ENCODE assay signal across 9 mouse cellular contexts in the genomic region with DNA sequence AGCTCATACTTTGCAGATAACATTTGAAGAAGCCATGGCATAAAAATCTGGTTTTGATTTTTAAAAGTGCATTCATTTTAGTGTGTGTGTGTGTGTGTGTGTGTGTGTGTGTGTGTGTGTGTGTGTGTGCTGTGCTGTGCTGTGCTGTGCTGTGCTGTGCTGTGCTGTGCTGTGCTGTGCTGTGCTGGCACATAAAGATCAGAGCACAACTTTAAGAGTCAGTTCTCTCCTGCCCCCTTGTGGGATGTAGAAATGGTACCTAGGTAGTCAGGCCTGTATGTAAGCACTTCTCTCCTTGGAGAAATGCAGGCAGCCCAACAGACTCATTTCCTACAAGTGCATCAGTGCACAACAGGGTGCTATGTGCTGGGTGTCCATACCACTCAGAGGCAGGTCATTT.
A peak's percentile ranks its signal among the peaks of the same experiment; 100 is the strongest.
DNase-seq lines count a peak whose midpoint lies in the region; ATAC-seq and TF ChIP-seq lines count a peak whose summit lies in the region.
"Had no signal": no experiment of that assay in that cellular context is flagged by ENCODE, and none has a peak within 500 bp of the region (broad histone marks: within the 10 kb centered on the region; RNA-seq: fewer than 3 reads in every experiment).

No protein-coding gene starts in this region.

- H3K9ac ChIP-seq in forebrain, embryonic 16.5 days (replicated peaks; ENCODE audit: low read depth, low read length) = no peak overlapping the region
- H3K9ac ChIP-seq in kidney, embryonic 15.5 days = no peak overlapping the region
- no peak overlapping the region for H3K9ac ChIP-seq in limb, embryonic 12.5 days (replicated peaks)

- no peak overlapping the region for H3K4me3 ChIP-seq in kidney, adult 2 months (ENCODE audit: insufficient read depth, low read depth, low read length)
- no peak overlapping the region for H3K4me3 ChIP-seq in forebrain, embryonic 16.5 days (replicated peaks; ENCODE audit: low read length)
- H3K4me3 ChIP-seq in kidney, embryonic 15.5 days (replicated peaks) = no peak overlapping the region
- H3K4me3 ChIP-seq in limb, embryonic 12.5 days (replicated peaks) = no peak overlapping the region

- no peaks in the 10 kb centered on the region for H3K36me3 ChIP-seq in kidney, adult 2 months (ENCODE audit: control insufficient read depth, insufficient read depth, low read length)
- H3K36me3 ChIP-seq in forebrain, embryonic 16.5 days (ENCODE audit: control insufficient read depth, insufficient read depth) = no peaks in the 10 kb centered on the region
- no peaks in the 10 kb centered on the region for H3K36me3 ChIP-seq in kidney, embryonic 15.5 days
- H3K36me3 ChIP-seq in limb, embryonic 12.5 days = no peaks in the 10 kb centered on the region

- no peak overlapping the region for H3K27ac ChIP-seq in kidney, adult 2 months (ENCODE audit: insufficient read depth, low read depth, low read length)
- H3K27ac ChIP-seq in forebrain, embryonic 16.5 days (ENCODE audit: low read length) = no peak overlapping the region
- H3K27ac ChIP-seq in kidney, embryonic 15.5 days = no peak overlapping the region
- no peak overlapping the region for H3K27ac ChIP-seq in limb, embryonic 12.5 days
- H3K27ac ChIP-seq: macrophage had no signal

- TF ChIP-seq CTCF in kidney, adult 2 months (conservative IDR thresholded peaks at IDR 0.05; ENCODE audit: insufficient read depth, insufficient read length, low read depth, low read length) = peak; percentile 47

- peak; percentile 96 for ATAC-seq in forebrain, embryonic 16.5 days
- peak; percentile 77 for ATAC-seq in kidney, embryonic 15.5 days (replicated peaks; ENCODE audit: low FRiP score)
- ATAC-seq in limb, embryonic 12.5 days (ENCODE audit: insufficient number of reproducible peaks, insufficient read depth, low FRiP score, low TSS enrichment, low read depth) = peak; percentile 57; the same call in 1 of the 2 replicates

- H3K9me3 ChIP-seq in forebrain, embryonic 16.5 days (ENCODE audit: control insufficient read depth, low read length) = no peaks in the 10 kb centered on the region
- no peaks in the 10 kb centered on the region for H3K9me3 ChIP-seq in kidney, embryonic 15.5 days (replicated peaks)
- H3K9me3 ChIP-seq in limb, embryonic 12.5 days = no peaks in the 10 kb centered on the region

- H3K27me3 ChIP-seq in kidney, adult 2 months (replicated peaks; ENCODE audit: control insufficient read depth, insufficient read depth, low read length) = no peaks in the 10 kb centered on the region
- H3K27me3 ChIP-seq in forebrain, embryonic 16.5 days (replicated peaks; ENCODE audit: control insufficient read depth, insufficient read depth, low read length) = no peaks in the 10 kb centered on the region
- no peaks in the 10 kb centered on the region for H3K27me3 ChIP-seq in kidney, embryonic 15.5 days
- peaks cover 3% of the 10 kb centered on the region; the same call in 1 of the 2 replicates for H3K27me3 ChIP-seq in limb, embryonic 12.5 days

- H3K4me2 ChIP-seq in forebrain, embryonic 16.5 days (ENCODE audit: low read length) = no peak overlapping the region
- no peak overlapping the region for H3K4me2 ChIP-seq in kidney, embryonic 15.5 days
- no peak overlapping the region for H3K4me2 ChIP-seq in limb, embryonic 12.5 days

- DNase-seq in kidney, adult 2 months = peak; percentile 61
- no peak for DNase-seq in kidney, adult 18-20 months
- peak; percentile 61 for DNase-seq in cerebellum, adult 11 months
- peak; percentile 72 for DNase-seq in right cerebral cortex, adult 18-20 months
- DNase-seq in thymus, postnatal 4 days = no peak

- no peak for TF ChIP-seq POLR2A in kidney, adult 2 months (IDR thresholded peaks at IDR 0.05; ENCODE audit: low read depth, low read length)

- H3K4me1 ChIP-seq in kidney, adult 2 months (ENCODE audit: control insufficient read depth, insufficient read depth, low read length) = no peaks in the 10 kb centered on the region
- no peaks in the 10 kb centered on the region for H3K4me1 ChIP-seq in forebrain, embryonic 16.5 days (replicated peaks; ENCODE audit: control insufficient read depth, insufficient read depth, low read length)
- no peaks in the 10 kb centered on the region for H3K4me1 ChIP-seq in kidney, embryonic 15.5 days
- H3K4me1 ChIP-seq in limb, embryonic 12.5 days (replicated peaks) = peaks cover 9% of the 10 kb centered on the region; the same call in 1 of the 2 replicates

Comparison
In these comparisons a context has a peak if more than half of its experiments do, and no peak if none do; other contexts are left out.
1. DNase-seq: peak in kidney, adult 2 months (single experiment), cerebellum, adult 11 months (single experiment) and right cerebral cortex, adult 18-20 months (single experiment); none in kidney, adult 18-20 months (single experiment) and thymus, postnatal 4 days (single experiment).
2. Peak in every context shown above with its lines, with median percentiles within 50 percentile points of each other: ATAC-seq.